Mouse (Mus musculus): ENCODE data around the gene Cyld. TPM values are rescaled to one million over a fixed set of nuclear protein-coding genes. Genes with fewer than 3 reads are reported as not detected.
A peak's percentile ranks its signal among the peaks of the same experiment; 100 is the strongest.

The Cyld gene
- total and polyA plus RNA-seq, 3 experiments = 1.0 to 57.7 (median 40.9) TPM

DNA sequence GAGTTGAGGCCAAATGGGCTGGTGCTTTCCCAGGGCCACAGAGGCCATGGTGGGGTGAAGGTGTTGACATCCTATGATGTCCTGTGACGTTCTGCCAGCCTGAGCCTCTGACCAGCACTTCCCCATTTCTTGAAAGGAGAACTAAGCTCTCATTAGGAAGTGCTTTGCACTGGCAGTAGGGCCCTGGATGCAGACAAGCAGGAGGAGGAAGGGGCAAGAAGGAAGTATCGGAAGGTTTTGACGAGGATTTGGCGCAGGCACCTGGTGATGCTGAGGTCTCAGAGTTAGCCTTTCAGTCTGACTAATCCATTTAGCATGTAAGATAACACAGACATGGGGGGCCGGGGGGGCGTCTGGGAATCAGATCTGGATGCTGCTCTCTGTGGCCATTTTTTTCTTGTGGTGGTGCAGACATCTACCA, 34.4 kb upstream of the Cyld start:
- no peak for TF ChIP-seq CTCF (IDR thresholded peaks at IDR 0.05; ENCODE audit: low read depth, low read length)
- TF ChIP-seq POLR2AphosphoS5 (IDR thresholded peaks at IDR 0.05; ENCODE audit: insufficient replicate concordance, low read depth, low read length) = no peak
- Histone ChIP-seq H3K27me3 (ENCODE audit: insufficient read depth, low read length) (peaks cover 3% of the 10 kb centered on the region; the same call in 1 of the 2 replicates), H3K4me1 (ENCODE audit: insufficient read depth, low read depth, low read length) (peaks cover 57% of the 10 kb centered on the region), H3K36me3 (replicated peaks) (no peaks in the 10 kb centered on the region), H3K4me3 (ENCODE audit: low read depth, low read length) (no peak overlapping the region), H3K9me3 (replicated peaks) (no peaks in the 10 kb centered on the region)
- DNase-seq (ENCODE audit: low spot score) (peak; percentile 50), ATAC-seq (ENCODE audit: extremely low read depth, insufficient number of reproducible peaks, low FRiP score, poor library complexity, severe bottlenecking) (peak; percentile 54)

GRCm38 (mm10) chr8:88664121-88664520, 32.7 kb upstream of the Cyld start:
- H3K4me1 ChIP-seq (ENCODE audit: insufficient read depth, low read depth, low read length) = peaks cover 75% of the 10 kb centered on the region
- no peak for DNase-seq (ENCODE audit: low spot score)
- no peak for ATAC-seq (ENCODE audit: extremely low read depth, insufficient number of reproducible peaks, low FRiP score, poor library complexity, severe bottlenecking)
- no peaks in the 10 kb centered on the region for H3K36me3 ChIP-seq (replicated peaks)
- TF ChIP-seq GATA2 (IDR thresholded peaks at IDR 0.05; ENCODE audit: borderline replicate concordance, low read depth, low read length) (no peak), TAL1 (conservative IDR thresholded peaks at IDR 0.05; ENCODE audit: low read depth, low read length) (no peak), POLR2AphosphoS5 (IDR thresholded peaks at IDR 0.05; ENCODE audit: insufficient replicate concordance, low read depth, low read length) (no peak), CTCF (IDR thresholded peaks at IDR 0.05; ENCODE audit: low read depth, low read length) (no peak), GATA1 (IDR thresholded peaks at IDR 0.05; ENCODE audit: borderline replicate concordance, low read length) (no peak)
- H3K27me3 ChIP-seq (ENCODE audit: insufficient read depth, low read length) = peaks cover 3% of the 10 kb centered on the region; the same call in 1 of the 2 replicates
- H3K9me3 ChIP-seq (replicated peaks) = no peaks in the 10 kb centered on the region
- H3K4me3 ChIP-seq (ENCODE audit: low read depth, low read length) = no peak overlapping the region

GRCm38 (mm10) chr8:88664947-88665346, 31.9 kb upstream of the Cyld start:
- TF ChIP-seq GATA1 (IDR thresholded peaks at IDR 0.05; ENCODE audit: borderline replicate concordance, low read length) (no peak), TAL1 (conservative IDR thresholded peaks at IDR 0.05; ENCODE audit: low read depth, low read length) (no peak), CTCF (IDR thresholded peaks at IDR 0.05; ENCODE audit: low read depth, low read length) (no peak), GATA2 (IDR thresholded peaks at IDR 0.05; ENCODE audit: borderline replicate concordance, low read depth, low read length) (no peak)
- no peaks in the 10 kb centered on the region for H3K36me3 ChIP-seq (replicated peaks)
- H3K4me1 ChIP-seq (ENCODE audit: insufficient read depth, low read depth, low read length) = peaks cover 76% of the 10 kb centered on the region
- no peak overlapping the region for H3K4me3 ChIP-seq (ENCODE audit: low read depth, low read length)
- H3K9me3 ChIP-seq (replicated peaks) = no peaks in the 10 kb centered on the region
- DNase-seq (ENCODE audit: low spot score) = no peak
- peaks cover 3% of the 10 kb centered on the region; the same call in 1 of the 2 replicates for H3K27me3 ChIP-seq (ENCODE audit: insufficient read depth, low read length)
- ATAC-seq (ENCODE audit: extremely low read depth, insufficient number of reproducible peaks, low FRiP score, poor library complexity, severe bottlenecking) = no peak

GRCm38 (mm10) chr8:88666435-88666834, 30.4 kb upstream of the Cyld start:
- no peaks in the 10 kb centered on the region for H3K36me3 ChIP-seq (replicated peaks)
- peaks cover 76% of the 10 kb centered on the region for H3K4me1 ChIP-seq (ENCODE audit: insufficient read depth, low read depth, low read length)
- no peak overlapping the region for H3K4me3 ChIP-seq (ENCODE audit: low read depth, low read length)
- ATAC-seq (ENCODE audit: extremely low read depth, insufficient number of reproducible peaks, low FRiP score, poor library complexity, severe bottlenecking) = peak; percentile 96
- TF ChIP-seq GATA1 (IDR thresholded peaks at IDR 0.05; ENCODE audit: borderline replicate concordance, low read length) = no peak
- no peak for TF ChIP-seq POLR2AphosphoS5 (IDR thresholded peaks at IDR 0.05; ENCODE audit: insufficient replicate concordance, low read depth, low read length)
- TF ChIP-seq TAL1 (conservative IDR thresholded peaks at IDR 0.05; ENCODE audit: low read depth, low read length) = no peak
- H3K9me3 ChIP-seq (replicated peaks) = no peaks in the 10 kb centered on the region
- peaks cover 9% of the 10 kb centered on the region; the same call in 1 of the 2 replicates for H3K27me3 ChIP-seq (ENCODE audit: insufficient read depth, low read length)
- peak; percentile 88 for DNase-seq (ENCODE audit: low spot score)

DNA sequence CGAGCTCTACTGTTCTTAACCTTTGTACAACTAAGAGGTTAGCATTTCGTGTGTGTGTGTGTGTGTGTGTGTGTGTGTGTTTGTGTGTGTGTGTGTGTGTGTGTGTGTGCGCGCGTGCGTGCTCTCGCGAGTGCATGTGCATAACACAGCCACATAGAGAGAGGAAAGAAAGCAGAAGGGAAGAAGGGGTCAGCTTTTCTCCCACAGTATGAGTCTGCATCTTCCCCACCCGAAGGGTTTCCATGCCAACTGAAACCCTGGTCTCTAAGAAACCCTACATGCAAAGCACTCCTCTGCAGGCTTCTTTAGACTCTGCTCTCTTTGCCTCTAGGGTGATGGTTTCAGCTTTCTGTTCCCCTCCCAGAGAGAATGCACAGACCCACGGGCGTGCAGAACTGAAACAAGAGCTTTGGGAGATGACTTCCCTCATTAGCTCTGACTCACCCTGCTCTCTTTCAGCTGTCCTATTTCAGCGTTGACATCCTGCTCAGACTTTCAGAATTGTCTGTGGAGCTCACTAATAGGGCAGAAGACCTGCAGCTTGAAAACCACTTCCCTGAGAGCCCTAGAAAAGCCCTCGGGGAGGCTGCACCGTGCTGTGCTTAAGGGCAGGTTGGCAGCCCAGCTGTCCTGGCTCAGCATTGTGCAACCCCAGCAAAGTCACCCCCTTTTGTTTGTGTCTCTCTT, 28.3 kb upstream of the Cyld start:
- no peak for ATAC-seq (ENCODE audit: extremely low read depth, insufficient number of reproducible peaks, low FRiP score, poor library complexity, severe bottlenecking)

DNA sequence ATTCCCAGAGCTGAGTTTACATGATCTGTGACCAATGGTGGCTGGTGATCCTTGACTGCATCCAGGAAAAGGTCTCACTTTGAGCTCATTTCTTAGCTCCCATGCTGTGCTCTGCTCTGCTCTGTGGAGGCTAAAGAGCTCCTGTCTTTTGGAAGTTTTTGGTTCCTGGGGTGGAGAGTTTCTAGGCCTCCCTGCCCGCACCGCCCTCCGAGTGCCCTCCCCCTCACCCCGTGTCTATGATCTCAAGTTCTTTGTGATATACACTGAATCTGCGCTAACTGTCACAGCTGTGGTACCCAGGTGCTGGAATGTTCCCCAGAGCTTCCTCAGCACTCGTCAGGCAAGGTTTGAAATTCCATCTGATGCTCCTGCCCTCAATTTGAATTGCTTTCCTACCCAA, 26.0 kb upstream of the Cyld start:
- H3K36me3 ChIP-seq (replicated peaks) = no peaks in the 10 kb centered on the region
- ATAC-seq (ENCODE audit: extremely low read depth, insufficient number of reproducible peaks, low FRiP score, poor library complexity, severe bottlenecking) (no peak), DNase-seq (ENCODE audit: low spot score) (no peak)
- peaks cover 9% of the 10 kb centered on the region; the same call in 1 of the 2 replicates for H3K27me3 ChIP-seq (ENCODE audit: insufficient read depth, low read length)
- no peak overlapping the region for H3K4me3 ChIP-seq (ENCODE audit: low read depth, low read length)
- TF ChIP-seq GATA1 (IDR thresholded peaks at IDR 0.05; ENCODE audit: borderline replicate concordance, low read length) (no peak), CTCF (IDR thresholded peaks at IDR 0.05; ENCODE audit: low read depth, low read length) (no peak), TAL1 (conservative IDR thresholded peaks at IDR 0.05; ENCODE audit: low read depth, low read length) (no peak)
- H3K4me1 ChIP-seq (ENCODE audit: insufficient read depth, low read depth, low read length) = peaks cover 35% of the 10 kb centered on the region
- no peaks in the 10 kb centered on the region for H3K9me3 ChIP-seq (replicated peaks)

More for the DNA sequence above, 28.3 kb upstream of the Cyld start:
- Histone ChIP-seq H3K27me3 (ENCODE audit: insufficient read depth, low read length) (peaks cover 12% of the 10 kb centered on the region; the same call in 1 of the 2 replicates), H3K9me3 (replicated peaks) (no peaks in the 10 kb centered on the region), H3K4me3 (ENCODE audit: low read depth, low read length) (no peak overlapping the region), H3K4me1 (ENCODE audit: insufficient read depth, low read depth, low read length) (peaks cover 58% of the 10 kb centered on the region), H3K36me3 (replicated peaks) (no peaks in the 10 kb centered on the region)
- DNase-seq (ENCODE audit: low spot score) = no peak
- TF ChIP-seq GATA1 (IDR thresholded peaks at IDR 0.05; ENCODE audit: borderline replicate concordance, low read length) = no peak
- no peak for TF ChIP-seq POLR2AphosphoS5 (IDR thresholded peaks at IDR 0.05; ENCODE audit: insufficient replicate concordance, low read depth, low read length)
- TF ChIP-seq CTCF (IDR thresholded peaks at IDR 0.05; ENCODE audit: low read depth, low read length) = no peak

DNA sequence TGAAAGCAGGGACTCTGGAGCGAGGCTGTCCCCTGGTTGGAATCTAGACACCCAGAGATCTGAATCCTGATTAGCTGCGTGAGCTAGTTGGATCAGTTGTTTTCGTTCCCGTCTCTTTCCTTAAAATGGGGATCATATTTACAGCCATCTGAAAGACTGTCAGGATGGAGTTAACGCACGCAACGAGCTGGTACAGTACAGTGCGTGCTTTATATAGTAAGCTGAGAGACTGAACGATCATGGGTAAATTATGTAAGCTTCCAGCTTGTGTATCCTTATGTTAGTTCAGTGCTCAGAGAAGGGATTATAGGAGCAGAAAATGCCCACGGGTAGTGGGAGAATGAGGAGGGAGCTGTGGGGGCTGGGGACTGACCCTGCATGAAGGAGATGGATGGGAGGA, 25.3 kb upstream of the Cyld start:
- ATAC-seq (ENCODE audit: extremely low read depth, insufficient number of reproducible peaks, low FRiP score, poor library complexity, severe bottlenecking) = no peak
- DNase-seq (ENCODE audit: low spot score) = no peak
- Histone ChIP-seq H3K36me3 (replicated peaks) (no peaks in the 10 kb centered on the region), H3K9me3 (replicated peaks) (no peaks in the 10 kb centered on the region), H3K4me3 (ENCODE audit: low read depth, low read length) (no peak overlapping the region), H3K4me1 (ENCODE audit: insufficient read depth, low read depth, low read length) (peaks cover 27% of the 10 kb centered on the region), H3K27me3 (ENCODE audit: insufficient read depth, low read length) (peaks cover 9% of the 10 kb centered on the region; the same call in 1 of the 2 replicates)
- TF ChIP-seq GATA1 (IDR thresholded peaks at IDR 0.05; ENCODE audit: borderline replicate concordance, low read length) = no peak
- no peak for TF ChIP-seq CTCF (IDR thresholded peaks at IDR 0.05; ENCODE audit: low read depth, low read length)
- TF ChIP-seq TAL1 (conservative IDR thresholded peaks at IDR 0.05; ENCODE audit: low read depth, low read length) = no peak
- no peak for TF ChIP-seq POLR2AphosphoS5 (IDR thresholded peaks at IDR 0.05; ENCODE audit: insufficient replicate concordance, low read depth, low read length)
- no peak for TF ChIP-seq GATA2 (IDR thresholded peaks at IDR 0.05; ENCODE audit: borderline replicate concordance, low read depth, low read length)

All from G1E (cell line).